Mouse (Mus musculus): ENCODE measurements at regions not wholly inside any gene's neighbourhood (a gene's known extent, or its start where the extent isn't known, plus 50 kb on each side); places are given as distances from the start of the nearest gene placed in this dataset.

DNA sequence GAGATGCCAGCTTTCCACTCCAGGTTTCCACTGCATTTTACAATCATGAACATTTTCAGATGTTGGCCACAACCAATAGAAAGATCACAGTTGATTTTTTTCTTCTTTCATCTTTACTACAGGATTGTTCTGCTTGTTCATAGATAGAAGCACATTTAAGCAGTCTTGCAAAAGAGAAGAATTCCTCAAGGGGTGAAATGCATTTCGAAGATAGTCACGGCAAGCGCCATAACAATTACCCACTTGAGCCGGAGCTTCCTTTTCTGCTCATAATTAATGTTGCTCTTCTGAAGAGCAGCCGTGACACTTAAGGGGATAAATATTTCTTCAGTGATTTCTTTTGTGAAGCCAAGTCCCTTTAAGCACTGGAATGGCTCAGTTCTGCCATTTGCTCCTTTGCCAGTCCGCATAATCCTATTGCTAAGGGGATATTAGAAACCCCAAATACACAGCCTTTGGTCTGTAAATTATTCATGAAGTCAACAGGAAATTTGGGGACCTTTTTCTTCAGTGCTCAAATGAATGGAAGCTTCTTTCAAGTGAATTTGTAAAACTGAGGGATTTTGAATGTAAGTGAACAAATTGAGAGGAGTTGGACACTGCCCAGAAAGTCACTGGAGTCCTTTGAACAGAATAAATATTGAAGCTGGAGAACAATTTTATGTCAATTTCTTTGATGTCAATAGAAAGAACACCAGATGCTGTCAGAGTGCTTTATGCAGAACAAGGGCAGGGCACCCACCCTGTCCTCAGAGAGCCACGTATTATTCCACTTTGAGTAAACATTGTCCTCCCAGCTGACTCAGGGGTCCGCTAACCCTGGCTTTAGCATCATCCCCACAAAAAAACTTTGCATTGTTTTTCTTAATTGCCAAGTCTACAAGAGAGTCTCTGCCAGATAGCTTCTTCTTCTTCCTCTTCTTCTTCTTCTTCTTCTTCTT, 74.1 kb upstream of the Adcy1 start:
- TF ChIP-seq CTCF (IDR thresholded peaks at IDR 0.05; ENCODE audit: low read depth) (no peak), EP300 (IDR thresholded peaks at IDR 0.05; ENCODE audit: low read depth) (no peak)

All from liver, postnatal 0 days (tissue).